Mouse (Mus musculus) 416B (cell line): Measurements from ENCODE around the gene Irx1.

Source experiments
- DNase-seq: peaks from one replicate; pipeline ENCODE4 v3.0.0; 2011; ENCODE audit warnings: low read depth

The Irx1 gene

DNA sequence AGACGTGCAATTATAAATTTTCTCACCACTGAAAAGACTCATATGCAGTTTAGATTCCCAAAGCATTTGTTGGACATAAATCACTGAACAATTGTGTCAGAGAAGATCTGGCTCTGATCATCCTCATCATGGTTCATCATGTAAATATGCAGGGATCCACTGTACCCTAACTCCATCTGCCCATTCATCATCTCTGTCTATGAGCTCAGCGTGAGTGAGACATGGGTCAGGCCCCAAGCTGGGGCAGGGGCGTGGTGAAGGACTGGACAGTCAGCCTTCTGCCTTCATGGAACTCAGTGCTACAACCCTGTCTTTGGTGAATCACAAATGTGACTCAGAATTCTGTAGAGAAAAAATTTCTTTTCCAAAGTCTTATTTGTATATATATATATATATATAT lies 53.2 kb downstream of the Irx1 start:
- no peak for DNase-seq
